Mouse (Mus musculus): ENCODE data around the gene Lrrc74a. TPM values are rescaled to one million over a fixed set of nuclear protein-coding genes. Genes with fewer than 3 reads are reported as not detected.

The Lrrc74a gene
- not detected in 2 replicates for polyA plus RNA-seq (2015; fragmentation: Nextera tagmentation; extraction: Ambion mirVana)

- Histone ChIP-seq H3K4me3 (no peak within 1 kb of the TSS), H3K4me1 (replicated peaks) (no peaks in the 10 kb centered on the region), H3K9me3 (no peaks in the 10 kb centered on the region), H3K4me2 (no peak within 1 kb of the TSS), H3K27ac (replicated peaks) (no peak within 1 kb of the TSS), H3K27me3 (no peaks in the 10 kb centered on the region), H3K9ac (no peak within 1 kb of the TSS), H3K36me3 (no peaks in the 10 kb centered on the region)
- no peak for ATAC-seq (ENCODE audit: low read depth)
- WGBS, result 76% methylated on average over 8 of the region's 8 CpGs
Observed at GRCm38 (mm10) chr12:86734319-86734810, at the start of gene Lrrc74a. TSS of gene Lrrc74a (plus strand) at chr12:86734369.

GRCm38 (mm10) chr12:86685275-86685674, 48.9 kb upstream of the Lrrc74a start:
- H3K4me3 ChIP-seq, result no peak overlapping the region
- WGBS, result 82% methylated on average over 9 of the region's 9 CpGs
- peaks cover 75% of the 10 kb centered on the region for H3K36me3 ChIP-seq
- no peak overlapping the region for H3K4me2 ChIP-seq
- no peaks in the 10 kb centered on the region for H3K9me3 ChIP-seq
- ATAC-seq (ENCODE audit: low read depth), result no peak
- peaks cover 66% of the 10 kb centered on the region for H3K4me1 ChIP-seq (replicated peaks)
- 0 out of 2 replicates have a peak overlapping the region, but pooled peaks have one; percentile 33 for H3K27ac ChIP-seq (replicated peaks)
- H3K27me3 ChIP-seq, result no peaks in the 10 kb centered on the region
- no peak overlapping the region for H3K9ac ChIP-seq

GRCm38 (mm10) chr12:86686551-86687330, 47.4 kb upstream of the Lrrc74a start:
- H3K4me1 ChIP-seq (replicated peaks), result peaks cover 66% of the 10 kb centered on the region
- 67% methylated on average over 13 of the region's 13 CpGs for whole genome bisulfite sequencing
- ATAC-seq (ENCODE audit: low read depth), result no peak

GRCm38 (mm10) chr12:86687445-86687955, 46.7 kb upstream of the Lrrc74a start:
- no peak for ATAC-seq (ENCODE audit: low read depth)
- WGBS, result 87% methylated on average over 4 of the region's 4 CpGs

More at GRCm38 (mm10) chr12:86686551-86687330, 47.4 kb upstream of the Lrrc74a start:
- peaks cover 90% of the 10 kb centered on the region for H3K36me3 ChIP-seq
- H3K9me3 ChIP-seq, result no peaks in the 10 kb centered on the region
- no peak overlapping the region for H3K9ac ChIP-seq
- H3K27me3 ChIP-seq, result no peaks in the 10 kb centered on the region
- H3K4me3 ChIP-seq, result no peak overlapping the region
- H3K27ac ChIP-seq (replicated peaks), result 0 out of 2 replicates have a peak overlapping the region, but pooled peaks have one; percentile 19
- no peak overlapping the region for H3K4me2 ChIP-seq

GRCm38 (mm10) chr12:86687971-86688573, 46.1 kb upstream of the Lrrc74a start:
- Histone ChIP-seq H3K36me3 (peaks cover 96% of the 10 kb centered on the region), H3K9me3 (no peaks in the 10 kb centered on the region), H3K4me3 (no peak overlapping the region), H3K4me2 (no peak overlapping the region), H3K9ac (no peak overlapping the region), H3K4me1 (replicated peaks) (peaks cover 53% of the 10 kb centered on the region), H3K27me3 (no peaks in the 10 kb centered on the region), H3K27ac (replicated peaks) (peak overlapping the region; percentile 28; the same call in 1 of the 2 replicates)
- no peak for ATAC-seq (ENCODE audit: low read depth)
- WGBS, result 75% methylated on average over 4 of the region's 4 CpGs

More at GRCm38 (mm10) chr12:86687445-86687955, 46.7 kb upstream of the Lrrc74a start:
- Histone ChIP-seq H3K4me3 (no peak overlapping the region), H3K36me3 (peaks cover 95% of the 10 kb centered on the region), H3K4me2 (no peak overlapping the region), H3K27me3 (no peaks in the 10 kb centered on the region), H3K27ac (replicated peaks) (peak overlapping the region; percentile 28; the same call in 1 of the 2 replicates), H3K9me3 (no peaks in the 10 kb centered on the region), H3K9ac (no peak overlapping the region), H3K4me1 (replicated peaks) (peaks cover 58% of the 10 kb centered on the region)

GRCm38 (mm10) chr12:86688917-86689316, 45.3 kb upstream of the Lrrc74a start:
- peaks cover 44% of the 10 kb centered on the region for H3K4me1 ChIP-seq (replicated peaks)
- no peak for ATAC-seq (ENCODE audit: low read depth)
- 96% methylated on average over 27 of the region's 27 CpGs for WGBS
- H3K4me2 ChIP-seq, result no peak overlapping the region
- no peak overlapping the region for H3K9ac ChIP-seq
- peaks cover 94% of the 10 kb centered on the region for H3K36me3 ChIP-seq
- H3K4me3 ChIP-seq, result no peak overlapping the region
- no peaks in the 10 kb centered on the region for H3K9me3 ChIP-seq
- no peak overlapping the region for H3K27ac ChIP-seq (replicated peaks)
- H3K27me3 ChIP-seq, result no peaks in the 10 kb centered on the region

- H3K27me3 ChIP-seq, result no peaks in the 10 kb centered on the region
- 69% methylated on average over 12 of the region's 12 CpGs for WGBS
- peaks cover 97% of the 10 kb centered on the region for H3K36me3 ChIP-seq
- no peak overlapping the region for H3K4me2 ChIP-seq
- no peaks in the 10 kb centered on the region for H3K9me3 ChIP-seq
- H3K4me3 ChIP-seq, result no peak overlapping the region
- 0 out of 2 replicates have a peak overlapping the region, but pooled peaks have one; percentile 6 for H3K27ac ChIP-seq (replicated peaks)
- H3K4me1 ChIP-seq (replicated peaks), result peaks cover 26% of the 10 kb centered on the region
- no peak for ATAC-seq (ENCODE audit: low read depth)
- 0 out of 2 replicates have a peak overlapping the region, but pooled peaks have one; percentile 3 for H3K9ac ChIP-seq
Observed at GRCm38 (mm10) chr12:86690700-86691485, 43.3 kb upstream of the Lrrc74a start.

- Histone ChIP-seq H3K27ac (replicated peaks) (no peak overlapping the region), H3K4me2 (no peak overlapping the region), H3K4me1 (replicated peaks) (peaks cover 19% of the 10 kb centered on the region), H3K9ac (no peak overlapping the region), H3K9me3 (0 out of 2 replicates have a peak, but pooled peaks cover 3% of the 10 kb centered on the region), H3K4me3 (no peak overlapping the region), H3K36me3 (peaks cover 97% of the 10 kb centered on the region), H3K27me3 (no peaks in the 10 kb centered on the region)
- WGBS, result 81% methylated on average over 5 of the region's 5 CpGs
- ATAC-seq (ENCODE audit: low read depth), result no peak
Observed at GRCm38 (mm10) chr12:86692471-86693356, 41.5 kb upstream of the Lrrc74a start.

- Histone ChIP-seq H3K36me3 (peaks cover 90% of the 10 kb centered on the region), H3K9ac (no peak overlapping the region), H3K4me1 (replicated peaks) (peaks cover 25% of the 10 kb centered on the region), H3K9me3 (0 out of 2 replicates have a peak, but pooled peaks cover 3% of the 10 kb centered on the region), H3K27me3 (no peaks in the 10 kb centered on the region), H3K27ac (replicated peaks) (no peak overlapping the region), H3K4me2 (no peak overlapping the region), H3K4me3 (no peak overlapping the region)
- ATAC-seq (ENCODE audit: low read depth), result no peak
Observed at GRCm38 (mm10) chr12:86693389-86693788, 40.8 kb upstream of the Lrrc74a start.

- peaks cover 80% of the 10 kb centered on the region for H3K36me3 ChIP-seq
- 100% methylated on average over 1 of the region's 1 CpGs for WGBS
- no peak for ATAC-seq (ENCODE audit: low read depth)
Observed at GRCm38 (mm10) chr12:86694441-86694840, 39.7 kb upstream of the Lrrc74a start.

More at GRCm38 (mm10) chr12:86694441-86694840, 39.7 kb upstream of the Lrrc74a start:
- Histone ChIP-seq H3K9me3 (0 out of 2 replicates have a peak, but pooled peaks cover 3% of the 10 kb centered on the region), H3K9ac (no peak overlapping the region), H3K27me3 (no peaks in the 10 kb centered on the region), H3K4me1 (replicated peaks) (peaks cover 34% of the 10 kb centered on the region), H3K27ac (replicated peaks) (no peak overlapping the region), H3K4me2 (no peak overlapping the region), H3K4me3 (no peak overlapping the region)

All from neural tube, embryonic 13.5 days (tissue).